In the genomic region with DNA sequence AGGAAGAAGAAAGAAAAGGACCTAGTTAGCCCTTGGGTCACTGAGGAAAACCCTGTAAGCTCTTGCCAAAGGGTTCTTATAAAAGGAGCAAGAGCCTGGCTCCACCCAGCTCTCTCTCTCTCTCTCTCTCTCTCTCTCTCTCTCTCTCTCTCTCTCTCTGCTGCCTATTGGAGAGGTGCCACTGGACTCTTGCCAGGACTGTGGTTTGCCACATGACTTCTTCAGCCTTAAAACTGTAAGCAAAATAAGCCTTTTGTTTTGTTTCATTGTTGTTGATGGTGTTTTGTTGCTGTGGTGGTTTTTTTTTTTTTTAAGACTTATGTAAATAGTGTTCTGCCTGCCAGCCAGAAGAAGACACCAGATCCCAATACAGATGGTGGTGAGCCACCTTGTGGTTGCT, we compare ENCODE assay signal across 9 mouse cellular contexts. TPM values are rescaled to one million over a fixed set of nuclear protein-coding genes. Genes with fewer than 3 reads are reported as not detected.
A peak's percentile ranks its signal among the peaks of the same experiment; 100 is the strongest.
DNase-seq lines count a peak whose midpoint lies in the region; ATAC-seq and TF ChIP-seq lines count a peak whose summit lies in the region.
"Had no signal": no experiment of that assay in that cellular context is flagged by ENCODE, and none has a peak within 500 bp of the region (broad histone marks: within the 10 kb centered on the region; RNA-seq: fewer than 3 reads in every experiment).

No protein-coding gene starts in this region.

- no peak overlapping the region for H3K4me2 ChIP-seq in midbrain, embryonic 14.5 days (ENCODE audit: low read length)
- H3K4me2 ChIP-seq in midbrain, embryonic 13.5 days (replicated peaks), result no peak overlapping the region
- H3K4me2 ChIP-seq in myocyte (ENCODE audit: low read depth), result no peak overlapping the region
- H3K4me2 ChIP-seq in hindbrain, embryonic 12.5 days (replicated peaks), result no peak overlapping the region
- H3K4me2 ChIP-seq: lung, embryonic 15.5 days had no signal

- H3K4me1 ChIP-seq in midbrain, embryonic 14.5 days (ENCODE audit: control insufficient read depth, insufficient read depth, low read length), result no peaks in the 10 kb centered on the region
- H3K4me1 ChIP-seq in midbrain, embryonic 13.5 days (replicated peaks), result no peaks in the 10 kb centered on the region
- no peaks in the 10 kb centered on the region for H3K4me1 ChIP-seq in hindbrain, embryonic 12.5 days
- H3K4me1 ChIP-seq: lung, embryonic 15.5 days had no signal

- H3K79me2 ChIP-seq in myocyte (ENCODE audit: control insufficient read depth, insufficient read depth), result no peaks in the 10 kb centered on the region

- TF ChIP-seq POLR2A in myocyte (IDR thresholded peaks at IDR 0.05; ENCODE audit: insufficient read length, low read depth), result no peak

- no peak overlapping the region for H3K27ac ChIP-seq in midbrain, embryonic 14.5 days (replicated peaks; ENCODE audit: low read depth, low read length)
- H3K27ac ChIP-seq in midbrain, embryonic 13.5 days, result no peak overlapping the region
- no peak overlapping the region for H3K27ac ChIP-seq in hindbrain, embryonic 12.5 days
- H3K27ac ChIP-seq: lung, embryonic 15.5 days had no signal

- H3K9ac ChIP-seq in midbrain, embryonic 14.5 days (replicated peaks; ENCODE audit: low read length), result no peak overlapping the region
- no peak overlapping the region for H3K9ac ChIP-seq in midbrain, embryonic 13.5 days (replicated peaks)
- no peak overlapping the region for H3K9ac ChIP-seq in hindbrain, embryonic 12.5 days
- H3K9ac ChIP-seq: lung, embryonic 15.5 days had no signal

- H3K4me3 ChIP-seq in midbrain, embryonic 14.5 days (replicated peaks; ENCODE audit: low read depth, low read length), result no peak overlapping the region
- H3K4me3 ChIP-seq in midbrain, embryonic 13.5 days (replicated peaks), result no peak overlapping the region
- H3K4me3 ChIP-seq in myocyte, result no peak overlapping the region
- no peak overlapping the region for H3K4me3 ChIP-seq in hindbrain, embryonic 12.5 days
- H3K4me3 ChIP-seq: lung, embryonic 15.5 days had no signal

- no peaks in the 10 kb centered on the region for H3K36me3 ChIP-seq in midbrain, embryonic 14.5 days (ENCODE audit: control insufficient read depth, insufficient read depth, low read length)
- H3K36me3 ChIP-seq in midbrain, embryonic 13.5 days, result no peaks in the 10 kb centered on the region
- no peaks in the 10 kb centered on the region for H3K36me3 ChIP-seq in myocyte (ENCODE audit: control insufficient read depth, insufficient read depth)
- H3K36me3 ChIP-seq in hindbrain, embryonic 12.5 days, result no peaks in the 10 kb centered on the region
- H3K36me3 ChIP-seq: lung, embryonic 15.5 days had no signal

- H3K9me3 ChIP-seq in midbrain, embryonic 14.5 days (ENCODE audit: control insufficient read depth, low read length), result no peaks in the 10 kb centered on the region
- H3K9me3 ChIP-seq in midbrain, embryonic 13.5 days, result no peaks in the 10 kb centered on the region
- H3K9me3 ChIP-seq in hindbrain, embryonic 12.5 days (replicated peaks), result no peaks in the 10 kb centered on the region
- H3K9me3 ChIP-seq: lung, embryonic 15.5 days had no signal

- ATAC-seq in midbrain, embryonic 14.5 days (ENCODE audit: low FRiP score, low TSS enrichment), result no peak
- no peak for ATAC-seq in midbrain, embryonic 13.5 days
- peak; percentile 31 for ATAC-seq in common myeloid progenitor, adult 5-6 weeks (replicated peaks; ENCODE audit: low read depth, poor library complexity, severe bottlenecking)
- ATAC-seq in hindbrain, embryonic 12.5 days (ENCODE audit: low FRiP score), result no peak

- peak; percentile 33 to 72 for DNase-seq in cerebellum, postnatal 14 days
- DNase-seq in cerebellum, adult 9-10 months, result no peak
- peak; percentile 19 for DNase-seq in midbrain, embryonic 14.5 days
- no peak for DNase-seq in layer of hippocampus, adult 9-10 months (ENCODE audit: low spot score)

- H3ac ChIP-seq in myocyte (ENCODE audit: control insufficient read depth, insufficient read length), result no peak overlapping the region

- no peaks in the 10 kb centered on the region for H3K27me3 ChIP-seq in midbrain, embryonic 14.5 days (ENCODE audit: control insufficient read depth, insufficient read depth, low read length)
- no peaks in the 10 kb centered on the region for H3K27me3 ChIP-seq in midbrain, embryonic 13.5 days
- H3K27me3 ChIP-seq in myocyte (ENCODE audit: control insufficient read depth, insufficient read depth, insufficient read length), result no peaks in the 10 kb centered on the region
- no peaks in the 10 kb centered on the region for H3K27me3 ChIP-seq in hindbrain, embryonic 12.5 days
- H3K27me3 ChIP-seq: lung, embryonic 15.5 days had no signal

TF ChIP-seq in myocyte, 11 proteins besides CTCF, POLR2A, EP300 and RAD21:
- no peak for TF ChIP-seq TCF3 (IDR thresholded peaks at IDR 0.05; ENCODE audit: insufficient read length, low read depth)
- no peak for TF ChIP-seq TCF12 (IDR thresholded peaks at IDR 0.05; ENCODE audit: insufficient read depth, poor library complexity, severe bottlenecking)
- peak; percentile 22 for TF ChIP-seq USF1 (IDR thresholded peaks at IDR 0.05; ENCODE audit: low read depth)

RNA-seq across cellular contexts. Expression of a gene that starts 7.6 kb away (rescaled TPM):
- polyA plus RNA-seq in midbrain, embryonic 14.5 days (2014; fragmentation: Nextera tagmentation; extraction: Ambion mirVana), result 227 and 250 TPM in 2 replicates
- 177 and 182 TPM in 2 replicates for polyA plus RNA-seq in midbrain, embryonic 13.5 days (2015; fragmentation: Nextera tagmentation; extraction: Ambion mirVana)
- 27.5 and 33.4 TPM in 2 replicates for total RNA-seq in common myeloid progenitor, adult 5-6 weeks (2017)
- polyA plus RNA-seq in myocyte (2012; fragmentation: generic; extraction: Trizol), result 126 TPM
- 117 and 127 TPM in 2 replicates for polyA plus RNA-seq in hindbrain, embryonic 12.5 days (2016; fragmentation: Nextera tagmentation; extraction: Ambion mirVana)

RNA-seq across cellular contexts. Expression of a gene that starts 31.6 kb away (rescaled TPM):
- 23.8 and 26.2 TPM in 2 replicates for polyA plus RNA-seq in midbrain, embryonic 14.5 days (2014; fragmentation: Nextera tagmentation; extraction: Ambion mirVana)
- 22.6 and 25.9 TPM in 2 replicates for polyA plus RNA-seq in midbrain, embryonic 13.5 days (2015; fragmentation: Nextera tagmentation; extraction: Ambion mirVana)
- 21.9 and 39.1 TPM in 2 replicates for total RNA-seq in common myeloid progenitor, adult 5-6 weeks (2017)
- polyA plus RNA-seq in myocyte (2012; fragmentation: generic; extraction: Trizol), result 47.6 TPM
- polyA plus RNA-seq in hindbrain, embryonic 12.5 days (2016; fragmentation: Nextera tagmentation; extraction: Ambion mirVana), result 21.7 and 22.6 TPM in 2 replicates

RNA-seq across cellular contexts. Expression of a gene that starts 54.9 kb away (rescaled TPM):
- 5.9 and 9.7 TPM in 2 replicates for polyA plus RNA-seq in midbrain, embryonic 14.5 days (2014; fragmentation: Nextera tagmentation; extraction: Ambion mirVana)
- 11.6 and 16.9 TPM in 2 replicates for polyA plus RNA-seq in midbrain, embryonic 13.5 days (2015; fragmentation: Nextera tagmentation; extraction: Ambion mirVana)
- total RNA-seq in common myeloid progenitor, adult 5-6 weeks (2017), result not detected in 2 replicates
- polyA plus RNA-seq in myocyte (2012; fragmentation: generic; extraction: Trizol), result 0.59 TPM
- 24.2 and 24.7 TPM in 2 replicates for polyA plus RNA-seq in hindbrain, embryonic 12.5 days (2016; fragmentation: Nextera tagmentation; extraction: Ambion mirVana)

Comparison
In these comparisons a context has a peak if more than half of its experiments do, and no peak if none do; other contexts are left out.
1. DNase-seq: peak in cerebellum, postnatal 14 days (2 of 2) and midbrain, embryonic 14.5 days (single experiment); none in cerebellum, adult 9-10 months (single experiment) and layer of hippocampus, adult 9-10 months (single experiment).